Mouse (Mus musculus): ENCODE measurements around the gene Sart3. TPM values are rescaled to one million over a fixed set of nuclear protein-coding genes. Genes with fewer than 3 reads are reported as not detected.
"Not testable (repeated sequence)": the region's sequence is repeated elsewhere in the genome, so short reads cannot be mapped to it uniquely, and the experiment has no call there.

The Sart3 gene
- total and polyA plus RNA-seq, 3 experiments, result 10.2 to 14.4 (median 12.2) TPM

DNA sequence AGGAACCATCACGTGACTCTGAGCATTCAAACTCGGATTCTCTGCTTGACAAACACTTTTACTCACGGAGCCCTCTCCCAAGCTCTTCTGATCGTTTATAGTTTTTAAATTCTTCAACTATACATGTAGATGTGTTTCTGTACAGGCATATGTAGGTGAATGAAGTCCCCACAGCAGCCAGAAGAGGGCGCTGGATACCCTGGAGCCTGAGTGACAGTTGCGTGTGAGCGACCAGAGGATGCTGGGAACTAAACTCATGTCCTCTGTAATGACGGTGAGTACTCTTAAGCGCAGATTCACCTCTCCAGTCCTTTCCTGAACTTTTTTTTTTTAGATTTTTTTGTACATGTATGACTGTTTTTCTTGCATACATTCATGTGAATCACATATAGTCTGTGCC is 41.3 kb upstream of the Sart3 start:
- intact Hi-C loops (cut with DNase I), result loop anchor here (2.0 to 10.0 kb wide), 2 partner anchors 339 to 447 kb away; no protein-coding TSS in a partner anchor
- Histone ChIP-seq H3K9ac (ENCODE audit: low read depth, low read length) (no peak overlapping the region), H3K27ac (no peak overlapping the region), H3K79me2 (replicated peaks; ENCODE audit: control insufficient read depth, insufficient read depth, low read length) (no peaks in the 10 kb centered on the region), H3K4me3 (no peak overlapping the region), H3K27me3 (ENCODE audit: control insufficient read depth, insufficient read depth, low read length) (no peaks in the 10 kb centered on the region), H3K4me1 (ENCODE audit: control insufficient read depth, insufficient read depth, low read length) (no peaks in the 10 kb centered on the region), H3K36me3 (ENCODE audit: control insufficient read depth, insufficient read depth, low read length) (no peaks in the 10 kb centered on the region)
- peak; percentile 51 for TF ChIP-seq CTCF (IDR thresholded peaks at IDR 0.05)
- no peak for TF ChIP-seq EP300 (IDR thresholded peaks at IDR 0.05; ENCODE audit: insufficient read depth, low read depth, low read length)
- WGBS, result 14% methylated on average over 9 of the region's 9 CpGs
- DNase-seq, result no peak

DNA sequence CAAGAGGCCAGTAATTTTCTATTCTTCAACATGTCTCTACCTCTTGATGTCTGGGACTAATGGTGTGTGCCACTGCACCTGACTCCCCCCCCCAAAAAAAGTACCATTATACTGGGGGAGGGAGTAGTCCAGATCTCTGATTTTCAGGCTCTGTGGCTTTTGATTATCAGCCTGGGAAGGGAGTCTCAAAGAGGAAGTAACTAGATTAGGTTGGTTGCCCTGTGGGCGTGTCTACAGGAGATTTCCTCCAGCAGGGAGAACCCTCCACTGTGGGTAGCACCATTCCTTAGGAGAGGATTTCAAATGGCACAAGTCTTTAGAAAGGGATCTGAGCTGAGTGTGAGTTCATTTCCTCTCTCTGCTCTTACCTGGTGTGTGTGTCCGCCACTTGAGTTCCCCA is 40.3 kb upstream of the Sart3 start:
- Histone ChIP-seq H3K27me3 (ENCODE audit: control insufficient read depth, insufficient read depth, low read length) (no peaks in the 10 kb centered on the region), H3K9ac (ENCODE audit: low read depth, low read length) (no peak overlapping the region), H3K4me1 (ENCODE audit: control insufficient read depth, insufficient read depth, low read length) (no peaks in the 10 kb centered on the region), H3K4me3 (no peak overlapping the region), H3K27ac (no peak overlapping the region), H3K79me2 (replicated peaks; ENCODE audit: control insufficient read depth, insufficient read depth, low read length) (no peaks in the 10 kb centered on the region), H3K36me3 (ENCODE audit: control insufficient read depth, insufficient read depth, low read length) (no peaks in the 10 kb centered on the region)
- intact Hi-C loops (cut with DNase I), result loop anchor here (10.0 kb wide), 1 partner anchor 338 kb away; no protein-coding TSS in a partner anchor
- 82% methylated on average over 2 of the region's 2 CpGs for WGBS
- TF ChIP-seq EP300 (IDR thresholded peaks at IDR 0.05; ENCODE audit: insufficient read depth, low read depth, low read length) (no peak), CTCF (IDR thresholded peaks at IDR 0.05) (no peak), POLR2A (IDR thresholded peaks at IDR 0.05; ENCODE audit: insufficient read depth, low read depth, low read length) (no peak)
- DNase-seq, result no peak

DNA sequence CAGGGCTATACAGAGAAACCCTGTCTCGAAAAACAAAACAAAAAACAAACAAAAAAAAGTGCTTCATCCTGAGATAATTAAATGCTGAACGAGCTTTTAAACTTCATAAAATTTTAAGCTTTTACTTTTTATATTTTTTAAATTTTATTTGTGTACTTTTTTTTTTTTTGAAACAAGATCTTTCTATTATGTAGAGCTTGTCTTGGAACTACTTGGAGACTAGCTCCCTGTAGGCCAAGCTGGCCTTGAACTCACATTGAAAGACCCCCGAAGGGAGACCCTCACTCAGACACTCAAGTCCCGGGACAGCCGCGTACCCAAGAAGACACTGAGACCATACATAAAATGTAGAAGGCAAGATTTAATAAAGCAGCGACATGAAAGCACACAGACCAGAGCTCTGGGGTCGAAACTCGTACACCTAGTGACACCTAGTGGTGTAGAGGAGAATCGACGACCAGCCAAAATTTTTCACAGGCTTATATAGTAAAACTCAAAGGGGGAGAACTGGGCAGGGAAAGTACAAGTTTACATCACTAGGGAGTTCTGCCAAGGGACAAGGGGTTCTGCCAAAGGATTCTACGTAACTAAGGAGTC is 39.6 kb upstream of the Sart3 start:
- H3K4me1 ChIP-seq (ENCODE audit: control insufficient read depth, insufficient read depth, low read length); H3K9ac ChIP-seq (ENCODE audit: low read depth, low read length); H3K79me2 ChIP-seq (replicated peaks; ENCODE audit: control insufficient read depth, insufficient read depth, low read length); H3K36me3 ChIP-seq (ENCODE audit: control insufficient read depth, insufficient read depth, low read length); H3K27ac ChIP-seq; DNase-seq; H3K27me3 ChIP-seq (ENCODE audit: control insufficient read depth, insufficient read depth, low read length); H3K4me3 ChIP-seq: not testable (repeated sequence)
- peak; percentile 46 for TF ChIP-seq CTCF (IDR thresholded peaks at IDR 0.05)
- intact Hi-C loops (cut with DNase I), result loop anchor here (10.0 kb wide), 1 partner anchor 337 kb away; no protein-coding TSS in a partner anchor
- WGBS, result 17% methylated on average over 11 of the region's 12 CpGs

DNA sequence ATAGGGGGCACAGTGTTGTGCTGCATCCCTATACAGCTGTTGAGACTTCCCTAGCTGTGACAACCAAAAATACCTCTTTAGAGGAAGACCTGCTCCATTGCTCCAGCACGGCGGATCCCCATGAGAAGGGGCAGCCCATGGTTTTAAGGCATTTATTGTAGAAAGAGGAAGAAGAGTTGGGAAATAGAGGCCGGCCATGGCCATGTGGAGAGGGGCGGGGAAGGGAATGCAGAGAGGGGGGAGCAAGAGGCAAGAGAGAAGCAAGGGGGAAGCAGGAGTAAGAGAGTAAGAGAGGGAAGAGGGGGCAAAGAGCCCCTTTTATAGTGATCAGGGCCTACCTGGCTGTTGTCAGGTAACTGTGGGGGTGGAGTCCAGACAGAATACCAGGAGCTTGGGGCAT is 37.8 kb upstream of the Sart3 start:
- H3K79me2 ChIP-seq (replicated peaks; ENCODE audit: control insufficient read depth, insufficient read depth, low read length), result no peaks in the 10 kb centered on the region
- intact Hi-C loops (cut with DNase I), result loop anchor here (10.0 kb wide), 1 partner anchor 335 kb away; no protein-coding TSS in a partner anchor
- 83% methylated on average over 4 of the region's 4 CpGs for WGBS

DNA sequence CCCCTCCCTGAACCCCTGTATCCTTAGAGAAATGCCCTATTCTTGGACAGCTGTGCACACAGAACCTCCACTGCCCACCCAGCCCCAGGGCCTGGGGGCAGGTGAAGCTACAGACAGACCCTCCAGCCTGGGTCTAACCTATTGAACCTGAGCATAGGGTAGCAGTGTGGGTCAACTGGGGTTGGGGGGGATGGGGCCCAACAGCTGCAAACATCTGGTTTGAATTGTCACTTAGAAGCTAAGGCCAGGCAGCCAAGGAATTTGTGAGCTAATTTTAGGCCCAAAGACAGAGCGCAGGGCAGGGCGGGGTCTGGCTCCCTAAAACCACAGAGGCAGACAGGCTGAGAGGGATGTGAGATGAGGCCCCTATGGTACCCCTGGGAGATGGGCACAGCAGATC is 35.9 kb upstream of the Sart3 start:
- H3K36me3 ChIP-seq (ENCODE audit: control insufficient read depth, insufficient read depth, low read length), result no peaks in the 10 kb centered on the region
- H3K27me3 ChIP-seq (ENCODE audit: control insufficient read depth, insufficient read depth, low read length), result no peaks in the 10 kb centered on the region
- intact Hi-C loops (cut with DNase I), result no loop called here
- H3K4me3 ChIP-seq, result no peak overlapping the region
- TF ChIP-seq EP300 (IDR thresholded peaks at IDR 0.05; ENCODE audit: insufficient read depth, low read depth, low read length), result no peak
- TF ChIP-seq CTCF (IDR thresholded peaks at IDR 0.05), result no peak
- TF ChIP-seq POLR2A (IDR thresholded peaks at IDR 0.05; ENCODE audit: insufficient read depth, low read depth, low read length), result no peak
- no peak for DNase-seq
- no peak overlapping the region for H3K9ac ChIP-seq (ENCODE audit: low read depth, low read length)
- H3K79me2 ChIP-seq (replicated peaks; ENCODE audit: control insufficient read depth, insufficient read depth, low read length), result no peaks in the 10 kb centered on the region
- H3K4me1 ChIP-seq (ENCODE audit: control insufficient read depth, insufficient read depth, low read length), result no peaks in the 10 kb centered on the region
- WGBS, result 56% methylated on average over 2 of the region's 2 CpGs
- H3K27ac ChIP-seq, result no peak overlapping the region

More for the DNA sequence above, 37.8 kb upstream of the Sart3 start:
- no peak for TF ChIP-seq POLR2A (IDR thresholded peaks at IDR 0.05; ENCODE audit: insufficient read depth, low read depth, low read length)
- no peak for TF ChIP-seq EP300 (IDR thresholded peaks at IDR 0.05; ENCODE audit: insufficient read depth, low read depth, low read length)
- TF ChIP-seq CTCF (IDR thresholded peaks at IDR 0.05), result no peak
- H3K36me3 ChIP-seq (ENCODE audit: control insufficient read depth, insufficient read depth, low read length), result no peaks in the 10 kb centered on the region
- H3K9ac ChIP-seq (ENCODE audit: low read depth, low read length), result no peak overlapping the region
- H3K27me3 ChIP-seq (ENCODE audit: control insufficient read depth, insufficient read depth, low read length), result no peaks in the 10 kb centered on the region
- H3K4me3 ChIP-seq, result no peak overlapping the region
- DNase-seq, result no peak
- no peaks in the 10 kb centered on the region for H3K4me1 ChIP-seq (ENCODE audit: control insufficient read depth, insufficient read depth, low read length)
- no peak overlapping the region for H3K27ac ChIP-seq

DNA sequence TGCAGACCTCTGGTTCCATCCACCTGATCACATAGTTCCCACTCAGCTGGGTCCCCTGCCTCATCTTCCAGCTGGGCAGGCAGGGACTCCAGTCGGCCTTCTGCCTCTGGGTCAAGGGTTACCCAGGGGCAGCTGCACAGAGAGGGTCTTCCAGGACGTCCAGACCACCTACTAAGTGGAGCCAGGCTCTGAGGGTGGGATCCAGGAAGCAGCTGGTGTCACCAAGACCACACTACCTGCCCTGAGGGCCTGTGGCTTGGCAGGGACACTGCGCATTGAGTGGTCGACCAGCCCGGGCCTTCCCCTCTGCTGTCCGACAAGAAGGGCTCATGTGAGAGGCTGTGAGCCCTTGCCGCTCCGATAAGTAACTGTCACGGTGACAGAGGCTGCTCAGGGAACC is 35.4 kb upstream of the Sart3 start:
- Histone ChIP-seq H3K9ac (ENCODE audit: low read depth, low read length) (no peak overlapping the region), H3K36me3 (ENCODE audit: control insufficient read depth, insufficient read depth, low read length) (no peaks in the 10 kb centered on the region), H3K27me3 (ENCODE audit: control insufficient read depth, insufficient read depth, low read length) (no peaks in the 10 kb centered on the region), H3K79me2 (replicated peaks; ENCODE audit: control insufficient read depth, insufficient read depth, low read length) (no peaks in the 10 kb centered on the region), H3K27ac (no peak overlapping the region), H3K4me3 (no peak overlapping the region), H3K4me1 (ENCODE audit: control insufficient read depth, insufficient read depth, low read length) (no peaks in the 10 kb centered on the region)
- WGBS, result 43% methylated on average over 9 of the region's 9 CpGs
- no peak for TF ChIP-seq POLR2A (IDR thresholded peaks at IDR 0.05; ENCODE audit: insufficient read depth, low read depth, low read length)
- no peak for TF ChIP-seq CTCF (IDR thresholded peaks at IDR 0.05)
- no peak for TF ChIP-seq EP300 (IDR thresholded peaks at IDR 0.05; ENCODE audit: insufficient read depth, low read depth, low read length)
- no peak for DNase-seq
- intact Hi-C loops (cut with DNase I), result no loop called here
